Mouse (Mus musculus) forebrain, embryonic 14.5 days (tissue): Measurements from ENCODE around the gene Ubc. TPM values are rescaled to one million over a fixed set of nuclear protein-coding genes. Genes with fewer than 3 reads are reported as not detected.

Source experiments
- ATAC-seq: fragments of 200-750 bp; cut with Nextera tagmentation; 2 replicates; pipeline ENCODE4 v1.8.0; 2017; ENCODE audit warnings: mild to moderate bottlenecking, moderate library complexity
- DNase-seq: peaks from one replicate; pipeline ENCODE4 v3.0.0-alpha.2; 2015; ENCODE audit warnings: low spot score
- H3K27ac ChIP-seq: fragments of 300-500 bp; sonication (generic); 2 replicates; pipeline ENCODE4 v1.5.1; 2014; ENCODE audit warnings: low read depth, mild to moderate bottlenecking, control low read depth, low read length, moderate library complexity
- H3K27me3 ChIP-seq: fragments of 300-500 bp; sonication (generic); replicated peaks from 2 replicates; pipeline ENCODE4 v1.6.1; 2014; ENCODE audit warnings: low read length, control low read depth, mixed read lengths; ENCODE audit not compliant: control insufficient read depth, insufficient read depth
- H3K36me3 ChIP-seq: fragments of 300-500 bp; sonication (generic); 2 replicates; pipeline ENCODE4 v1.6.1; 2014; ENCODE audit warnings: low read length, control low read depth; ENCODE audit not compliant: control insufficient read depth, insufficient read depth
- H3K4me1 ChIP-seq: fragments of 300-500 bp; sonication (generic); 2 replicates; pipeline ENCODE4 v1.6.1; 2014; ENCODE audit warnings: antibody characterized with exemption, low read length, control low read depth; ENCODE audit not compliant: control insufficient read depth, insufficient read depth
- H3K4me2 ChIP-seq: fragments of 300-500 bp; sonication (generic); 2 replicates; pipeline ENCODE4 v1.6.1; 2014; ENCODE audit warnings: mild to moderate bottlenecking, control low read depth, low read length
- H3K4me3 ChIP-seq: fragments of 300-500 bp; sonication (generic); 2 replicates; pipeline ENCODE4 v1.5.1; 2014; ENCODE audit warnings: low read depth, low read length, control low read depth
- H3K9ac ChIP-seq: fragments of 300-500 bp; sonication (generic); 2 replicates; pipeline ENCODE4 v1.6.1; 2014; ENCODE audit warnings: mild to moderate bottlenecking, low read length, control low read depth, moderate library complexity
- H3K9me3 ChIP-seq: fragments of 300-500 bp; sonication (generic); replicated peaks from 2 replicates; pipeline ENCODE4 v1.6.1; 2016; ENCODE audit warnings: low read length, control low read depth, mixed read lengths; ENCODE audit not compliant: control insufficient read depth
- WGBS: fragments of 180-500 bp; shearing (Covaris S2); extraction: QIAGEN DNeasy Blood & Tissue Kit; methylation state at CpG from one replicate; pipeline ENCODE4 v1.1.7; 2014; 5-methylcytosine and 5-hydroxymethylcytosine counted together
- polyA plus RNA-seq: library from polyadenylated mRNA; unstranded; fragments of >200 nt; fragmentation: Nextera tagmentation; extraction: Ambion mirVana; gene quantifications from 2 replicates; pipeline ENCODE4 v1.2.1, GENCODE M21; 2014

Ubc gene
- polyA plus RNA-seq, 1 experiment from 2014 or later, result 981 TPM

- 1% methylated on average over 20 of the region's 20 CpGs for WGBS
- DNase-seq, result peak; percentile 65
- Histone ChIP-seq H3K9me3 (no peaks in the 10 kb centered on the region), H3K36me3 (no peaks in the 10 kb centered on the region), H3K27ac (peak overlapping the region; percentile 86), H3K9ac (peak overlapping the region; percentile 70), H3K27me3 (no peaks in the 10 kb centered on the region), H3K4me1 (0 out of 2 replicates have a peak, but pooled peaks cover 7% of the 10 kb centered on the region), H3K4me3 (peak overlapping the region; percentile 48), H3K4me2 (peak overlapping the region; percentile 71)
- ATAC-seq, result peak; percentile 40; the same call in 1 of the 2 replicates
Observed at GRCm38 (mm10) chr5:125406322-125407016, 16.5 kb upstream of the Ubc start.

GRCm38 (mm10) chr5:125405546-125406248 lies 15.7 kb upstream of the Ubc start:
- Histone ChIP-seq H3K4me2 (peak overlapping the region; percentile 71), H3K4me1 (0 out of 2 replicates have a peak, but pooled peaks cover 7% of the 10 kb centered on the region), H3K27me3 (no peaks in the 10 kb centered on the region), H3K27ac (peak overlapping the region; percentile 87), H3K36me3 (no peaks in the 10 kb centered on the region), H3K9ac (peak overlapping the region; percentile 70), H3K4me3 (peak overlapping the region; percentile 48), H3K9me3 (no peaks in the 10 kb centered on the region)
- ATAC-seq, result peak; percentile 68
- WGBS, result under 1% methylated on average over 31 of the region's 31 CpGs
- DNase-seq, result peak; percentile 96

- Histone ChIP-seq H3K9ac (peak overlapping the region; percentile 62), H3K9me3 (no peaks in the 10 kb centered on the region), H3K4me2 (peak overlapping the region; percentile 49), H3K36me3 (no peaks in the 10 kb centered on the region), H3K27ac (peak overlapping the region; percentile 87), H3K4me3 (peak overlapping the region; percentile 48), H3K4me1 (0 out of 2 replicates have a peak, but pooled peaks cover 7% of the 10 kb centered on the region), H3K27me3 (no peaks in the 10 kb centered on the region)
- ATAC-seq (peak; percentile 24), DNase-seq (peak; percentile 80)
- under 1% methylated on average over 28 of the region's 28 CpGs for WGBS
Observed at GRCm38 (mm10) chr5:125404903-125405545, 15.0 kb upstream of the Ubc start.

DNA sequence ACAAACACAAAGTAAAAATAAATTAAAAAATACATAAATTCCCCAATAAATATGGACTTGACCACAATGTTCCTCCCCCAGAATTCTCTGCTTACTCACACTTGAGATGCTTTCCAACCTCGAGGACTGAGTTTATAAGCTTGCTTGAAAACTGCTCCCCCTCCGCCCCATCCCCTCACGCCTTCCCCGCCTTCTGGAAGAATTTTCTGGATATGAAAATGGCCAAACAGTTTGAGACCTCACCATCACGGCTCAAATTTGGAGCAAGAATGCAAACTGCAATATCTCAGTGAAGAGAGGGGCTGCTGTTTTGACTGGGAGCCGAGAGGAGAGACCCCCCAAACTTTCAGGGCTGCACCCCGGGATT lies 14.5 kb upstream of the Ubc start:
- Histone ChIP-seq H3K9ac (peak overlapping the region; percentile 62), H3K36me3 (no peaks in the 10 kb centered on the region), H3K9me3 (no peaks in the 10 kb centered on the region), H3K4me1 (0 out of 2 replicates have a peak, but pooled peaks cover 7% of the 10 kb centered on the region), H3K27ac (peak overlapping the region; percentile 87), H3K4me3 (peak overlapping the region; percentile 48), H3K27me3 (no peaks in the 10 kb centered on the region), H3K4me2 (peak overlapping the region; percentile 49)
- WGBS, result under 1% methylated on average over 7 of the region's 7 CpGs
- ATAC-seq (no peak), DNase-seq (peak; percentile 51)

DNA sequence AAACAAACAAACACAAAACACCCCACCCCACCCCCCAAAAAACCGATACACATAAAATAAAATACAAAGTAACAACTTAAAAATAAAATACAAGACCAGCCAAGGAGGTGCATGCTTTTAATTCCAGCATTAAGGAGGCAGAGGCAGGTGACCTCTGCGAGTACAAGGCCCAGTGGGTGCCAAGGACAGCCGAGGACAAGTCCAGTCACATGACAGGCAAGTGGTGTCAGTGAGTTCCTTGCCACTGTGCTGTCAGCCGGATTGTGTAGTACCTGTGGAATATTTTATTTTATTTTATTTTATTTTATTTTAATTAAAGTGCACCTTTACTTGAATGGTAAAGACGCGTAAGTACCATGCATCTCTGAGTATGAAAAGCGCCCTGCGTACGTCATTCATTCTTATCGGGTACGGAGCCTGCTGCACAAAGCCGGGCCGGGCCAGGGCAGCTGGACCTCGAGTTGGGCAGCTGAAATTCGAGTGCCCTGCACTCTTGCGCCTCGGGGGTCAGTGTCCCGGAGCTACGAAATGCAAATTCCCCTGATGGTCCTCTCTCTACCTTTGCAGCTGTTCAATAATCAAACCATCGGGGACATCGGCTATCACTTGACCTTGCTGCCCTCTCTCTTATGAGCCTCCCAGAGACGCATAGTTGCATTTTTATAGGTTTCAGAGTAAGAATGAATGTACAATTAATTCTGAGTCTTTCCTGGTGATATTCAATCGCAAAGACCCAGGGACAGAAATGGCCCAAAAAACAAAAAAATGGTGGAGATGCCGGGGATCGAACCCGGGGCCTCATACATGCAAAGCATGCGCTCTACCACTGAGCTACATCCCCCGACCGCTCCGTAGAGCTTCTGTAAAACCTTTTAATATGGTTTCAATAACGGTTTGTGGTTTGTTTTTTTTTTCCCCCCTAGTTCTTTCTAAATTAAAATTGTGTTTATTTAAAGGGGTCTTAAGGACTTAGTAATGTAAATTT lies 13.8 kb upstream of the Ubc start:
- H3K4me3 ChIP-seq, result peak overlapping the region; percentile 16
- ATAC-seq (peak; percentile 44), DNase-seq (peak; percentile 87)
- 13% methylated on average over 31 of the region's 31 CpGs for WGBS
- H3K36me3 ChIP-seq, result no peaks in the 10 kb centered on the region
- 0 out of 2 replicates have a peak, but pooled peaks cover 7% of the 10 kb centered on the region for H3K4me1 ChIP-seq
- H3K9ac ChIP-seq, result peak overlapping the region; percentile 2; the same call in 1 of the 2 replicates
- H3K27me3 ChIP-seq, result no peaks in the 10 kb centered on the region
- no peak overlapping the region for H3K27ac ChIP-seq
- H3K4me2 ChIP-seq, result peak overlapping the region; percentile 36
- H3K9me3 ChIP-seq, result no peaks in the 10 kb centered on the region

DNA sequence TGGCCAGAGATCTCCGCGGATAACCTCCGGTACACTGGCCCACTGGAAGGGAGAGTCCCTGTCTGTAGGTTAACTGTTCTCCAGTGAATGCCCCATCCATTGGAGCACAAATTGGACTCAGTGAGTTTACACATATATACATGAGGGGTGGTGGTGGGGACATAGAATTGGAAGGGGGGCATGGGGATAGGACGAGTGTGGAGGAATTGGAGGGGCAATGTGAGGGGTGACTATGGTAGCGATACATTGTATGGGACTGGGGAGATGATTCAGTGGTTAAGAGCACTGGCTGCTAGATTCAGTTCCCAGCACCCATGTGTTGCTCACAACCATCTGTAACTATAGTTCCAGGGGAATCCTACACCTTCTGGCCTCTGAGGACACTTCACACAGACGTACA lies 13.0 kb upstream of the Ubc start:
- Histone ChIP-seq H3K36me3 (no peaks in the 10 kb centered on the region), H3K4me3 (no peak overlapping the region), H3K4me1 (0 out of 2 replicates have a peak, but pooled peaks cover 7% of the 10 kb centered on the region), H3K9me3 (no peaks in the 10 kb centered on the region), H3K27me3 (no peaks in the 10 kb centered on the region), H3K27ac (no peak overlapping the region), H3K9ac (no peak overlapping the region), H3K4me2 (no peak overlapping the region)
- ATAC-seq (no peak), DNase-seq (no peak)
- WGBS, result 58% methylated on average over 6 of the region's 6 CpGs

GRCm38 (mm10) chr5:125402476-125402875 lies 12.5 kb upstream of the Ubc start:
- Histone ChIP-seq H3K4me2 (no peak overlapping the region), H3K4me1 (0 out of 2 replicates have a peak, but pooled peaks cover 7% of the 10 kb centered on the region), H3K27ac (no peak overlapping the region), H3K9ac (no peak overlapping the region), H3K9me3 (no peaks in the 10 kb centered on the region), H3K36me3 (no peaks in the 10 kb centered on the region), H3K27me3 (no peaks in the 10 kb centered on the region), H3K4me3 (no peak overlapping the region)
- no peak for DNase-seq
- 54% methylated on average over 10 of the region's 10 CpGs for WGBS
- ATAC-seq, result no peak

DNA sequence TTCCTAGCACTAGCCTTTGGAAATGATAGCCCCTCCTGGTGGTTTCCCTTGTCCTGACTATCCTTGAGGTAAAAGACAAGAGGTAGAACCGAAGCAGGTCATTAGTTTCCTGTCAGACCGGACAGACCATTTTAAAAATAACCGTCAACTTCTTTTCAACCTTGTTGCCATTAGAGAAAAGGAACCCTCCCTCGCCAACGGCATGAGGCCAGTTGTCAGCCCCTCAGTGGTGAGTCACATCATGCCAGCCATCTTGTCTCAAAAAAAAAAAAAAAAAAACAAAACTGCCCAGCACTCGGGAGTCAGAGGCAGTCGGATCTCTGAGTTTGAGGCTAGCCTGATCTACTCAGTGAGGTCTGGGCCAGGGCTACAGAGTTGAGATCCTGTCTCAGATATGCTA lies 10.9 kb upstream of the Ubc start:
- Histone ChIP-seq H3K27ac (no peak overlapping the region), H3K36me3 (no peaks in the 10 kb centered on the region), H3K9ac (no peak overlapping the region), H3K4me3 (no peak overlapping the region), H3K4me2 (no peak overlapping the region), H3K27me3 (no peaks in the 10 kb centered on the region), H3K4me1 (no peaks in the 10 kb centered on the region), H3K9me3 (no peaks in the 10 kb centered on the region)
- DNase-seq, result no peak
- 66% methylated on average over 7 of the region's 7 CpGs for WGBS
- no peak for ATAC-seq
